Mouse (Mus musculus): ENCODE measurements around the gene Twsg1.

- TF ChIP-seq CTCF (IDR thresholded peaks at IDR 0.05; ENCODE audit: low read depth) = no peak
- TF ChIP-seq EP300 (optimal IDR thresholded peaks at IDR 0.05) = no peak
Measured at GRCm38 (mm10) chr17:65873156-65873555, 77.9 kb downstream of the Twsg1 start.
